Mouse (Mus musculus): Measurements from ENCODE around the gene Sdc4. TPM values are rescaled to one million over a fixed set of nuclear protein-coding genes. Genes with fewer than 3 reads are reported as not detected.

The Sdc4 gene
- 109 TPM for polyA plus RNA-seq (2014; fragmentation: Illumina TruSeq; extraction: RNeasy Lipid Tissue Mini Kit (QIAGEN cat#74804); ENCODE audit: insufficient read depth, low read depth, low replicate concordance)

GRCm38 (mm10) chr2:164443460-164444000, at the start of gene Sdc4:
Sdc4 (minus strand) TSS chr2:164443887.

DNA sequence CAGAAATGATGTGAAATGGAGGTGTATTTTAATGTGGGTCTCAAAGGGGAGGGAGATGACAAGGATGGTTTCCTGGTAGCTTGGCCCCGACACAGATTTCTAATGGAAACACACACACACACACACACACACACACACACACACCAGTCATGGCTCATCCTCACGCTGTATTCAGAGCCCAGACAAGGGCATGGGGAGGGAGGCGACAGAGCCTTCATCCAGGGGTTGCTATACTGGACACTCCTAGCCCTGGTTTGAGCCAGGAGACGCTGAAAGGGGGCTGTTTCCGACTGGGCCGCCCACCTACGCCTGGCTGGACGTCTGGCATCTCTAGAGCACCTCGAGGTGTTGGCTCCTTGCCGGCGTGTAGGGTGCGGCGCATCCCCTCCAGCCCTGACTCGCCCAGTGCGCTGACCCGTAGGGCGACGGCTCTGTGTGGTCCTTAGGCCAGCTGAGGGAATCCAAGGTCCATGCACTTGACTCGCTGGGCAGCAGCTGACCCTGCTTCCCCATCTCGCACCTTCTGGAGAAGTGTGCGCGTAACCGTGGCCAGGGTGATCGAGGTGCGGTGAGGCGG, 42.1 kb upstream of the Sdc4 start, which contains the start of gene Dbndd2:
Gene Dbndd2 (plus strand): TSS at position 426 of the 577 bp plus-strand sequence.

DNA sequence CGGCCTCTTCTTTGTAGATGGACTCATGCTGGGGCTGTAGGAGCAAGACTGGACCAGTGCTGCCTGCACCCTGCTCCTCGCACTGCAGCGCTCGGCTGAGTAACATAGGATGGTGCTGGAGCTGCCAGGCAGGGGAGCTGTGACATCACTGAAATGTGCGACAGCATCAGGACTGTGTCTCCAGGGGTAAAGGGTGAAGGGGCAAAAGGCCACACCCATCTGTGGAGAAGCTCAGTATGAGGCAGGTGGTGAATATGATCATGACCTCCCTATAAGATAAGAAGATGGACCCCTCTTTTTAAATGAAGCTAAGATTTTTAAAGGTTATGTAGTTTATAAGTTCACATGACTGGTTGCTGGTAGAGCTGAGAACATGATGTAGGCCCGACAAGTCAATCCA, 29.9 kb upstream of the Sdc4 start, which contains the start of gene Trp53tg5:
Gene Trp53tg5 (minus strand): TSS at position 101 of the 400 bp plus-strand sequence.

GRCm38 (mm10) chr2:164460745-164461551, 17.3 kb upstream of the Sdc4 start, which contains the start of gene Gm20458:
Gm20458 (plus strand) TSS chr2:164460967.

GRCm38 (mm10) chr2:164456864-164457300, 13.2 kb upstream of the Sdc4 start, which contains the start of gene Sys1:
Sys1 (plus strand) TSS chr2:164456964.

DNA sequence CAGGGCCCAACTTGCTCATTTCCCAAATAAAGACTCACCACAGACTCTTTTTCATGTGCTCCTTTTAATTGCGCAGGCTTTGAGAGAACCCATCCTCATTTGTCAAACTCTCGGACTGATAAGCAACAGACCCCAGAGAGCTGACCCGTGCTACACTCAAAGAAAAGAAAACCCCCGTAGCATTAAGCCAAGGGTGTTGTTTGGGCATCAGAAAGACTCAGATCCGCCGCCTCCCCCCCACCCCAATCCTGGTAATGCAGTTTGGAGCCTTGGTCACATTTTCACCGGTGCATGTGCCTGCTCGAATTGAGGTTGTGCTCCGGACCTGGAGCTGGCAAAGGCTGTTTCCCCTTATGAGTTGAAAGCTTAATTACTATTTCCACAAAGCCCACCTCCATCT, 38.6 kb downstream of the Sdc4 start, which contains the start of gene Matn4:
Gene Matn4 (minus strand): TSS at position 101 of the 400 bp plus-strand sequence.

GRCm38 (mm10) chr2:164402906-164403305, 40.8 kb downstream of the Sdc4 start, which contains the start of gene Rbpjl:
Rbpjl (plus strand) TSS chr2:164403141.

GRCm38 (mm10) chr2:164389020-164389419, 54.7 kb downstream of the Sdc4 start, which contains the start of gene Slpi:
Slpi (minus strand) TSS chr2:164389095.

Other genes with a start within 250 kb of the Sdc4 start
- gene Wfdc15a, start 243.8 kb downstream of the Sdc4 start, polyA plus RNA-seq (2014; fragmentation: Illumina TruSeq; extraction: RNeasy Lipid Tissue Mini Kit (QIAGEN cat#74804); ENCODE audit: insufficient read depth, low read depth, low replicate concordance): not detected
- gene Wfdc15b, start 222.2 kb downstream of the Sdc4 start, polyA plus RNA-seq (2014; fragmentation: Illumina TruSeq; extraction: RNeasy Lipid Tissue Mini Kit (QIAGEN cat#74804); ENCODE audit: insufficient read depth, low read depth, low replicate concordance): not detected
- not detected for gene Svs2, start 205.4 kb downstream of the Sdc4 start, polyA plus RNA-seq (2014; fragmentation: Illumina TruSeq; extraction: RNeasy Lipid Tissue Mini Kit (QIAGEN cat#74804); ENCODE audit: insufficient read depth, low read depth, low replicate concordance)
- gene Svs3b, start 187.2 kb downstream of the Sdc4 start, polyA plus RNA-seq (2014; fragmentation: Illumina TruSeq; extraction: RNeasy Lipid Tissue Mini Kit (QIAGEN cat#74804); ENCODE audit: insufficient read depth, low read depth, low replicate concordance): not detected
- not detected for gene Svs4, start 165.4 kb downstream of the Sdc4 start, polyA plus RNA-seq (2014; fragmentation: Illumina TruSeq; extraction: RNeasy Lipid Tissue Mini Kit (QIAGEN cat#74804); ENCODE audit: insufficient read depth, low read depth, low replicate concordance)
- gene Svs3a, start 154.6 kb downstream of the Sdc4 start, polyA plus RNA-seq (2014; fragmentation: Illumina TruSeq; extraction: RNeasy Lipid Tissue Mini Kit (QIAGEN cat#74804); ENCODE audit: insufficient read depth, low read depth, low replicate concordance): not detected
- not detected for gene Svs6, start 127.1 kb downstream of the Sdc4 start, polyA plus RNA-seq (2014; fragmentation: Illumina TruSeq; extraction: RNeasy Lipid Tissue Mini Kit (QIAGEN cat#74804); ENCODE audit: insufficient read depth, low read depth, low replicate concordance)
- not detected for gene Svs5, start 111.1 kb downstream of the Sdc4 start, polyA plus RNA-seq (2014; fragmentation: Illumina TruSeq; extraction: RNeasy Lipid Tissue Mini Kit (QIAGEN cat#74804); ENCODE audit: insufficient read depth, low read depth, low replicate concordance)
- gene Slpi, start 54.8 kb downstream of the Sdc4 start, polyA plus RNA-seq (2014; fragmentation: Illumina TruSeq; extraction: RNeasy Lipid Tissue Mini Kit (QIAGEN cat#74804); ENCODE audit: insufficient read depth, low read depth, low replicate concordance): 98.1 TPM
- 10.2 TPM for gene Rbpjl, start 40.7 kb downstream of the Sdc4 start, polyA plus RNA-seq (2014; fragmentation: Illumina TruSeq; extraction: RNeasy Lipid Tissue Mini Kit (QIAGEN cat#74804); ENCODE audit: insufficient read depth, low read depth, low replicate concordance)
- 22.9 TPM for gene Matn4, start 38.7 kb downstream of the Sdc4 start, polyA plus RNA-seq (2014; fragmentation: Illumina TruSeq; extraction: RNeasy Lipid Tissue Mini Kit (QIAGEN cat#74804); ENCODE audit: insufficient read depth, low read depth, low replicate concordance)
- gene Sys1, start 13.1 kb upstream of the Sdc4 start, polyA plus RNA-seq (2014; fragmentation: Illumina TruSeq; extraction: RNeasy Lipid Tissue Mini Kit (QIAGEN cat#74804); ENCODE audit: insufficient read depth, low read depth, low replicate concordance): 37.0 TPM
- gene Gm20458, start 17.1 kb upstream of the Sdc4 start, polyA plus RNA-seq (2014; fragmentation: Illumina TruSeq; extraction: RNeasy Lipid Tissue Mini Kit (QIAGEN cat#74804); ENCODE audit: insufficient read depth, low read depth, low replicate concordance): not detected
- not detected for gene Trp53tg5, start 29.8 kb upstream of the Sdc4 start, polyA plus RNA-seq (2014; fragmentation: Illumina TruSeq; extraction: RNeasy Lipid Tissue Mini Kit (QIAGEN cat#74804); ENCODE audit: insufficient read depth, low read depth, low replicate concordance)
- gene Dbndd2, start 42.2 kb upstream of the Sdc4 start, polyA plus RNA-seq (2014; fragmentation: Illumina TruSeq; extraction: RNeasy Lipid Tissue Mini Kit (QIAGEN cat#74804); ENCODE audit: insufficient read depth, low read depth, low replicate concordance): 69.5 TPM
- 34.2 TPM for gene Pigt, start 53.6 kb upstream of the Sdc4 start, polyA plus RNA-seq (2014; fragmentation: Illumina TruSeq; extraction: RNeasy Lipid Tissue Mini Kit (QIAGEN cat#74804); ENCODE audit: insufficient read depth, low read depth, low replicate concordance)
- gene Wfdc2, start 118.5 kb upstream of the Sdc4 start, polyA plus RNA-seq (2014; fragmentation: Illumina TruSeq; extraction: RNeasy Lipid Tissue Mini Kit (QIAGEN cat#74804); ENCODE audit: insufficient read depth, low read depth, low replicate concordance): 2,326 TPM
- not detected for gene Spint3, start 129.6 kb upstream of the Sdc4 start, polyA plus RNA-seq (2014; fragmentation: Illumina TruSeq; extraction: RNeasy Lipid Tissue Mini Kit (QIAGEN cat#74804); ENCODE audit: insufficient read depth, low read depth, low replicate concordance)
- 4.4 TPM for gene Wfdc6a, start 141.6 kb upstream of the Sdc4 start, polyA plus RNA-seq (2014; fragmentation: Illumina TruSeq; extraction: RNeasy Lipid Tissue Mini Kit (QIAGEN cat#74804); ENCODE audit: insufficient read depth, low read depth, low replicate concordance)
- gene Eppin, start 149.7 kb upstream of the Sdc4 start, polyA plus RNA-seq (2014; fragmentation: Illumina TruSeq; extraction: RNeasy Lipid Tissue Mini Kit (QIAGEN cat#74804); ENCODE audit: insufficient read depth, low read depth, low replicate concordance): not detected
- 3.0 TPM for gene Wfdc6b, start 169.6 kb upstream of the Sdc4 start, polyA plus RNA-seq (2014; fragmentation: Illumina TruSeq; extraction: RNeasy Lipid Tissue Mini Kit (QIAGEN cat#74804); ENCODE audit: insufficient read depth, low read depth, low replicate concordance)
- 1.2 TPM for gene Wfdc8, start 169.7 kb upstream of the Sdc4 start, polyA plus RNA-seq (2014; fragmentation: Illumina TruSeq; extraction: RNeasy Lipid Tissue Mini Kit (QIAGEN cat#74804); ENCODE audit: insufficient read depth, low read depth, low replicate concordance)
- 0.95 TPM for gene Wfdc16, start 194.9 kb upstream of the Sdc4 start, polyA plus RNA-seq (2014; fragmentation: Illumina TruSeq; extraction: RNeasy Lipid Tissue Mini Kit (QIAGEN cat#74804); ENCODE audit: insufficient read depth, low read depth, low replicate concordance)
- 3.9 TPM for gene Wfdc10, start 212.2 kb upstream of the Sdc4 start, polyA plus RNA-seq (2014; fragmentation: Illumina TruSeq; extraction: RNeasy Lipid Tissue Mini Kit (QIAGEN cat#74804); ENCODE audit: insufficient read depth, low read depth, low replicate concordance)
- not detected for gene Wfdc9, start 212.7 kb upstream of the Sdc4 start, polyA plus RNA-seq (2014; fragmentation: Illumina TruSeq; extraction: RNeasy Lipid Tissue Mini Kit (QIAGEN cat#74804); ENCODE audit: insufficient read depth, low read depth, low replicate concordance)
- not detected for gene Wfdc11, start 230.2 kb upstream of the Sdc4 start, polyA plus RNA-seq (2014; fragmentation: Illumina TruSeq; extraction: RNeasy Lipid Tissue Mini Kit (QIAGEN cat#74804); ENCODE audit: insufficient read depth, low read depth, low replicate concordance)
- gene Wfdc13, start 241.2 kb upstream of the Sdc4 start, polyA plus RNA-seq (2014; fragmentation: Illumina TruSeq; extraction: RNeasy Lipid Tissue Mini Kit (QIAGEN cat#74804); ENCODE audit: insufficient read depth, low read depth, low replicate concordance): 1.2 TPM